Mouse (Mus musculus): Measurements from ENCODE around the gene Foxp1. TPM values are rescaled to one million over a fixed set of nuclear protein-coding genes. Genes with fewer than 3 reads are reported as not detected.

Gene Foxp1
- polyA plus RNA-seq, 1 experiment from 2014 or later, result 190 TPM

GRCm38 (mm10) chr6:99053998-99054397 lies 468.5 kb downstream of the Foxp1 start:
- Histone ChIP-seq H3K9me3 (ENCODE audit: control insufficient read depth, low read depth, low read length) (no peaks in the 10 kb centered on the region), H3K27me3 (ENCODE audit: control insufficient read depth, insufficient read depth, low read length) (no peaks in the 10 kb centered on the region), H3K36me3 (ENCODE audit: control insufficient read depth, insufficient read depth, low read length) (no peaks in the 10 kb centered on the region), H3K27ac (ENCODE audit: low read length) (no peak overlapping the region), H3K9ac (replicated peaks; ENCODE audit: low read depth, low read length) (no peak overlapping the region), H3K4me2 (replicated peaks; ENCODE audit: low read depth, low read length) (no peak overlapping the region), H3K4me3 (ENCODE audit: low read depth, low read length) (no peak overlapping the region), H3K4me1 (ENCODE audit: control insufficient read depth, insufficient read depth, low read length) (no peaks in the 10 kb centered on the region; the same call in 1 of the 2 replicates)
- WGBS, result 76% methylated on average over 2 of the region's 2 CpGs
- no peak for ATAC-seq (ENCODE audit: insufficient number of reproducible peaks, insufficient read depth, low FRiP score, low read depth)

DNA sequence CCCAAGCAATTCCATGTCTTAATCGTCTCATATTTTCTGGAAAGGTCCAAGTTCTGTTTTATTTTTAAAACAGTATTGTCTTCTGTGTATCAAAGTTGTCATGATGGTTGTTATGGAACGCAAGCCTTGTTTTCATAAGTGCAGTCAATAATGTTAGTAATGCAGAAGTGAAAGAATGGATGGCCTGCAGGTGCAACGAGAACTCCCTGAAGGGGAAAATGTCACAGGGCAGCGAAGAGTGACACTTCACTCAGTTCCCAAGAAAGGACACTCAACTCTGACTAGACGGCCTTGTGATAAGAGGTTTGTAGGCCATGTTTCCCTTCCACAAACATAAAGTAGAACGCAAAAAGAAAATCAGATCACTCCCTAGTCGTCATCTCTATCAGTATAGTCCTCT lies 469.4 kb downstream of the Foxp1 start:
- Histone ChIP-seq H3K4me3 (ENCODE audit: low read depth, low read length) (no peak overlapping the region), H3K9me3 (ENCODE audit: control insufficient read depth, low read depth, low read length) (no peaks in the 10 kb centered on the region), H3K27ac (ENCODE audit: low read length) (no peak overlapping the region), H3K4me1 (ENCODE audit: control insufficient read depth, insufficient read depth, low read length) (no peaks in the 10 kb centered on the region; the same call in 1 of the 2 replicates), H3K27me3 (ENCODE audit: control insufficient read depth, insufficient read depth, low read length) (no peaks in the 10 kb centered on the region), H3K36me3 (ENCODE audit: control insufficient read depth, insufficient read depth, low read length) (no peaks in the 10 kb centered on the region), H3K4me2 (replicated peaks; ENCODE audit: low read depth, low read length) (no peak overlapping the region), H3K9ac (replicated peaks; ENCODE audit: low read depth, low read length) (no peak overlapping the region)
- WGBS, result 75% methylated on average over 7 of the region's 7 CpGs
- no peak for ATAC-seq (ENCODE audit: insufficient number of reproducible peaks, insufficient read depth, low FRiP score, low read depth)

- Histone ChIP-seq H3K4me3 (ENCODE audit: low read depth, low read length) (no peak overlapping the region), H3K4me2 (replicated peaks; ENCODE audit: low read depth, low read length) (no peak overlapping the region), H3K4me1 (ENCODE audit: control insufficient read depth, insufficient read depth, low read length) (no peaks in the 10 kb centered on the region; the same call in 1 of the 2 replicates), H3K9ac (replicated peaks; ENCODE audit: low read depth, low read length) (no peak overlapping the region), H3K9me3 (ENCODE audit: control insufficient read depth, low read depth, low read length) (no peaks in the 10 kb centered on the region), H3K27me3 (ENCODE audit: control insufficient read depth, insufficient read depth, low read length) (no peaks in the 10 kb centered on the region), H3K36me3 (ENCODE audit: control insufficient read depth, insufficient read depth, low read length) (no peaks in the 10 kb centered on the region), H3K27ac (ENCODE audit: low read length) (no peak overlapping the region)
- no peak for ATAC-seq (ENCODE audit: insufficient number of reproducible peaks, insufficient read depth, low FRiP score, low read depth)
Observed at GRCm38 (mm10) chr6:99051724-99052123, 470.8 kb downstream of the Foxp1 start.

DNA sequence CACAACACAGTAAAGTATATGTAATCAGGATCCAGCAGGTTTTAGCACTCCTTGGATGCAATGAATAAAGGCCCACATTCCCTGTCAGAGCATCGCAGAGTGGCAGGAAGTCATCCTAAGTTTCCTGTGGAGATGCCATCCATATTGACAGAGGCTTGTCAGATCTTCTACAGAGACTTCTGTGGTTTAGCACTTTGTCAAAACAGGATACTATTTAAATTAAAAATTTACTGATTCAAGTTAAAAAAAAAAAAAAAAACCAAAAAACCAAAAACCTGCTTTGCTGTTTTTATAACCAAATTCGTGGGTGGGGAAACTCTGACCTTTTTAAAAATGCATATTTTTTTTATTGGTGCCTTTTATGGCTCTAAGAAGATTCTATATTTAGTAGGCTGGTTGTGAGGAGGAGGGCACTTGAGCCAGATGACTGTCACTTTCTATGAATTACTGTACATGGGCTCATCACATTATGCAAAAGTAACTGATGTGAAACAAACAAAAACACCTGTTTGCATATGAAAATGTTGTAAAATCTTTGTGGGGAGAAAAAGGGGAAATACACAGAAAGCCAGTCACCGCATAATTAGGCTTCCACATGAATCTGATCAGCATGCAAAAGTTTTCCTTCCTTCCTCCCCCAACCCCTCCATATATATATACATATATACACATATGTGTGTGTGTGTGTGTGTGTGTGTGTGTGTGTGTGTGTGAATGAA lies 472.1 kb downstream of the Foxp1 start:
- Histone ChIP-seq H3K4me1 (ENCODE audit: control insufficient read depth, insufficient read depth, low read length) (no peaks in the 10 kb centered on the region; the same call in 1 of the 2 replicates), H3K27ac (ENCODE audit: low read length) (no peak overlapping the region), H3K27me3 (ENCODE audit: control insufficient read depth, insufficient read depth, low read length) (no peaks in the 10 kb centered on the region), H3K9me3 (ENCODE audit: control insufficient read depth, low read depth, low read length) (no peaks in the 10 kb centered on the region), H3K4me3 (ENCODE audit: low read depth, low read length) (no peak overlapping the region), H3K9ac (replicated peaks; ENCODE audit: low read depth, low read length) (no peak overlapping the region), H3K36me3 (ENCODE audit: control insufficient read depth, insufficient read depth, low read length) (no peaks in the 10 kb centered on the region), H3K4me2 (replicated peaks; ENCODE audit: low read depth, low read length) (no peak overlapping the region)
- WGBS, result 87% methylated on average over 3 of the region's 3 CpGs
- no peak for ATAC-seq (ENCODE audit: insufficient number of reproducible peaks, insufficient read depth, low FRiP score, low read depth)

DNA sequence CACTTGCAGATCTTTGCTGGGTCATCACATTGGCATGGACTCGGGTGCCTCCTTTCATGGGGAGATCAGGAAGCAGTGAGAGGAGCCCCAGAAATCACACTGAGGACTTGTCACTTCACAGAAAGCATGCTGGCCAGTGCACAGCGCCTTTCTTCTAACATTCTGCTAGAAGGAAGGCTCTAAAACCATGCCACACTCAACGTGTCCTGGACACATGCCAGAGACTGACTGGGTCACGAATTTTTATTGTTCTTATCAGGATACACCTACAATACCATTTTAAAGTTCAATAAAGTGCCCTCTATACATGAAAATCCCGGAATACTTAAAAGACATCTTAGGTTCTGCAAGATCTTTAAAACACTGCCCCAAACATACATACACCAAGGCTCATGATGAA lies 475.2 kb downstream of the Foxp1 start:
- H3K36me3 ChIP-seq (ENCODE audit: control insufficient read depth, insufficient read depth, low read length), result no peaks in the 10 kb centered on the region
- no peaks in the 10 kb centered on the region for H3K27me3 ChIP-seq (ENCODE audit: control insufficient read depth, insufficient read depth, low read length)
- no peak overlapping the region for H3K9ac ChIP-seq (replicated peaks; ENCODE audit: low read depth, low read length)
- 80% methylated on average over 5 of the region's 5 CpGs for WGBS
- peaks cover 15% of the 10 kb centered on the region; the same call in 1 of the 2 replicates for H3K4me1 ChIP-seq (ENCODE audit: control insufficient read depth, insufficient read depth, low read length)
- no peaks in the 10 kb centered on the region for H3K9me3 ChIP-seq (ENCODE audit: control insufficient read depth, low read depth, low read length)
- H3K4me2 ChIP-seq (replicated peaks; ENCODE audit: low read depth, low read length), result no peak overlapping the region
- H3K4me3 ChIP-seq (ENCODE audit: low read depth, low read length), result no peak overlapping the region
- ATAC-seq (ENCODE audit: insufficient number of reproducible peaks, insufficient read depth, low FRiP score, low read depth), result no peak
- H3K27ac ChIP-seq (ENCODE audit: low read length), result no peak overlapping the region

GRCm38 (mm10) chr6:99045845-99046788 lies 476.4 kb downstream of the Foxp1 start:
- H3K36me3 ChIP-seq (ENCODE audit: control insufficient read depth, insufficient read depth, low read length), result no peaks in the 10 kb centered on the region
- 88% methylated on average over 5 of the region's 5 CpGs for WGBS
- H3K9me3 ChIP-seq (ENCODE audit: control insufficient read depth, low read depth, low read length), result no peaks in the 10 kb centered on the region
- no peak overlapping the region for H3K4me3 ChIP-seq (ENCODE audit: low read depth, low read length)
- no peak overlapping the region for H3K27ac ChIP-seq (ENCODE audit: low read length)
- H3K4me2 ChIP-seq (replicated peaks; ENCODE audit: low read depth, low read length), result no peak overlapping the region
- ATAC-seq (ENCODE audit: insufficient number of reproducible peaks, insufficient read depth, low FRiP score, low read depth), result no peak
- H3K4me1 ChIP-seq (ENCODE audit: control insufficient read depth, insufficient read depth, low read length), result peaks cover 15% of the 10 kb centered on the region; the same call in 1 of the 2 replicates
- no peaks in the 10 kb centered on the region for H3K27me3 ChIP-seq (ENCODE audit: control insufficient read depth, insufficient read depth, low read length)
- no peak overlapping the region for H3K9ac ChIP-seq (replicated peaks; ENCODE audit: low read depth, low read length)

- no peaks in the 10 kb centered on the region for H3K36me3 ChIP-seq (ENCODE audit: control insufficient read depth, insufficient read depth, low read length)
- H3K9me3 ChIP-seq (ENCODE audit: control insufficient read depth, low read depth, low read length), result no peaks in the 10 kb centered on the region
- no peak overlapping the region for H3K27ac ChIP-seq (ENCODE audit: low read length)
- H3K4me3 ChIP-seq (ENCODE audit: low read depth, low read length), result no peak overlapping the region
- no peak for ATAC-seq (ENCODE audit: insufficient number of reproducible peaks, insufficient read depth, low FRiP score, low read depth)
- no peak overlapping the region for H3K9ac ChIP-seq (replicated peaks; ENCODE audit: low read depth, low read length)
- H3K4me2 ChIP-seq (replicated peaks; ENCODE audit: low read depth, low read length), result no peak overlapping the region
- H3K4me1 ChIP-seq (ENCODE audit: control insufficient read depth, insufficient read depth, low read length), result peaks cover 15% of the 10 kb centered on the region; the same call in 1 of the 2 replicates
- no peaks in the 10 kb centered on the region for H3K27me3 ChIP-seq (ENCODE audit: control insufficient read depth, insufficient read depth, low read length)
- WGBS, result 78% methylated on average over 12 of the region's 12 CpGs
Observed at GRCm38 (mm10) chr6:99043932-99044664, 478.4 kb downstream of the Foxp1 start.

DNA sequence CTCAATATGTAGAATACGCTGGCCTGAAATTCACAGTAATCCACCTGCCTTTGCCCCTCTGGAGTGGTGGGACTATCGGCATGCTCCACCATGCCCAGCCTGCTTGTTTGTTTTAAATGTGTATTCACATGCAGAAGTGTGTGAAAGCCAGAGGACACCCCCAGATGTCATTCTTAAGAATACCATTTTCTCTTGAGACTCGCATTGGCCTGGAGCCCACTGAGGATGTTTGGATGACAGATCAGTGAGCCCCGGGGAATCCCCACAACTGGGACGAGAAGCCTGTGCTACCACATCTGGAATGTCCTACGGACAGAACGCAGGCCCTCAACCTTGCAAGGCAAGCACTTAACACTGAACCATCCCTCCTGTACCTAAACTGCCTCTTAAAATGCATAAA lies 479.3 kb downstream of the Foxp1 start:
- Histone ChIP-seq H3K9ac (replicated peaks; ENCODE audit: low read depth, low read length) (no peak overlapping the region), H3K4me1 (ENCODE audit: control insufficient read depth, insufficient read depth, low read length) (peaks cover 15% of the 10 kb centered on the region; the same call in 1 of the 2 replicates), H3K27ac (ENCODE audit: low read length) (no peak overlapping the region), H3K36me3 (ENCODE audit: control insufficient read depth, insufficient read depth, low read length) (no peaks in the 10 kb centered on the region), H3K4me2 (replicated peaks; ENCODE audit: low read depth, low read length) (no peak overlapping the region), H3K27me3 (ENCODE audit: control insufficient read depth, insufficient read depth, low read length) (no peaks in the 10 kb centered on the region), H3K9me3 (ENCODE audit: control insufficient read depth, low read depth, low read length) (no peaks in the 10 kb centered on the region), H3K4me3 (ENCODE audit: low read depth, low read length) (no peak overlapping the region)
- 46% methylated on average over 7 of the region's 7 CpGs for WGBS
- no peak for ATAC-seq (ENCODE audit: insufficient number of reproducible peaks, insufficient read depth, low FRiP score, low read depth)

All from stomach, embryonic 14.5 days (tissue).